Mouse (Mus musculus): Measurements from ENCODE around the gene Rsph6a.
"Not testable (repeated sequence)": the region's sequence is repeated elsewhere in the genome, so short reads cannot be mapped to it uniquely, and the experiment has no call there.

Gene Rsph6a

DNA sequence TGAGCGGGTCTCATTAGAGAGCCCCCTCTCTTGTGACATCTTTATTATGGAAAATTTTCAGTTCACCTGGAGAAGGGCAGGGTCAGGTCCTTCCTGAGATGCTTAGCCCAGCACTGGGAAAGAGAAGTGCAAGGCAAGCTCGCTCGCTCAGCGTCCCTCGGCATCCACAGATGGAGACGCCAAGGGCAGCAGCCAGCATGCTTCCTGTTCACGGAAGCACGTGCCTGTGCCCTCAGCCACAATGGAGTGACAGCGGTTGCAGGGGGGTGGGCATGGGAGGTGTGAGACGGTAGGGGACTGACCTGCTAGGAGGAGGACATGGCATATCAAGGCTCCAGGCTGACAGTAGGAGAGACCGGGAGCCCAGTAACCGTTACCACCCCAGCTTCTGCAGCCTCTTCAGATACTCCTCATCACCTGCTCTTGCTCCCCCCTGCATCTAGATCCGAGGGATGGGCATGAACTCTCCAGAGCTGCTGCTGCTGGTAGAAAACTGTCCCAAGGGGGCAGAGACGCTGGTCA, 6.4 kb upstream of the Rsph6a start:
- DNase-seq = no peak

DNA sequence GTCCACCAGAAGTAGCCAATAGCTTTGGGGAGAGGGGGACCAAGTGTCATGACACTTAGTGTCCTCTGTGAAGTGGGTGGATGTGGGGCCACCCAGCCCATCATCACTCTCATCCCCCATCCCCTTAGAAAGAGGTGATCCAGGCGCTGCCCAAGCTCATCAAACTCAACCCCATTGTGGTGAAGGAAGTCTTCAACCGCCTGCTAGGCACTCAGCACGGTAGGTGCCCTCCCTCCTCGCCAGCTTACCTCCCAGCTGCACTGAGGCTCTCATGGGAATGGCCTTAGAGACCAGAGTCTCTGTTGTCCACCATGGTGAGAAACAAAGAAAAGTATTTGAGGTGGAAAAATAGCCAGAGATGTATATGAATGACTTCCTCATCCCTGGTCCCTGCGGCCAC, 5.2 kb upstream of the Rsph6a start:
- no peak for DNase-seq

DNA sequence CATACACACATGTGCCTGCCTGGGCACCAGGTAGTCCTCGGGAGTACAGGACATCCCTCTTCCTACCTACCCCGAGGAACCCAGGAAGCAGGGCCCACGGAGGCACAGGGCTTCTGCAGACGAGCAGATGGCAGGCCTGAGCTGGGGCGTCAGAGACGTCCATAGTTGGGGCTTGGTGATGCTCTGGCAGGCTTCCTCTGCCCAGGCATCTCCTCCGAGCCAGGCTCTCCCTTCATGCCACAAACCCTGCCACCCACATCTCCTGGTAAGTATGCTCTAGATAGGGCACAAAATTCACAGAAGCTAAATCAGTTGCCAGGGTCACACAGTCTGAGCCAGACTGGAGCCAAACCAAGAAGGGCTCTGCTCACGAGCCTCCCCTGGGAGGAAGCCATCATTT, 4.3 kb upstream of the Rsph6a start:
- no peak for DNase-seq

DNA sequence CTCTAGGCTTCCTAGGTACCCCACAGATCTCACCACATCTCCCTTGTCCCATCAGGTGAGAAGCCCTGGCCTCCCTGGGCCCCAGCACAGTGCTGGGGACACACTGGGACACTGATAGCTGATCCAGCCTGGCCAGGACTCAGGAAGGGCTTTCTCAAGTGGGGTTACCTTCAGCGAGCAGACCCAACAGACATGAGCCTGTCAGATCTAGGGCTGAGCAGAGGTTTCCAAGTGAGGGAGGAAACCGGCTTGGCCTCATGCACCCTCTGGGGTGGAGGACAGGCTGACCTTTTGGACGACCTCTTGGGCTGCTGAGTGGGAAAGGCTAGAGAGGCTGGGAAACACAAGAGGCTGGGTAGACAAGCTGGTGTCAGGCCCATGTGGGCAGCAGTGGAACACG, 3.3 kb upstream of the Rsph6a start:
- DNase-seq = no peak

DNA sequence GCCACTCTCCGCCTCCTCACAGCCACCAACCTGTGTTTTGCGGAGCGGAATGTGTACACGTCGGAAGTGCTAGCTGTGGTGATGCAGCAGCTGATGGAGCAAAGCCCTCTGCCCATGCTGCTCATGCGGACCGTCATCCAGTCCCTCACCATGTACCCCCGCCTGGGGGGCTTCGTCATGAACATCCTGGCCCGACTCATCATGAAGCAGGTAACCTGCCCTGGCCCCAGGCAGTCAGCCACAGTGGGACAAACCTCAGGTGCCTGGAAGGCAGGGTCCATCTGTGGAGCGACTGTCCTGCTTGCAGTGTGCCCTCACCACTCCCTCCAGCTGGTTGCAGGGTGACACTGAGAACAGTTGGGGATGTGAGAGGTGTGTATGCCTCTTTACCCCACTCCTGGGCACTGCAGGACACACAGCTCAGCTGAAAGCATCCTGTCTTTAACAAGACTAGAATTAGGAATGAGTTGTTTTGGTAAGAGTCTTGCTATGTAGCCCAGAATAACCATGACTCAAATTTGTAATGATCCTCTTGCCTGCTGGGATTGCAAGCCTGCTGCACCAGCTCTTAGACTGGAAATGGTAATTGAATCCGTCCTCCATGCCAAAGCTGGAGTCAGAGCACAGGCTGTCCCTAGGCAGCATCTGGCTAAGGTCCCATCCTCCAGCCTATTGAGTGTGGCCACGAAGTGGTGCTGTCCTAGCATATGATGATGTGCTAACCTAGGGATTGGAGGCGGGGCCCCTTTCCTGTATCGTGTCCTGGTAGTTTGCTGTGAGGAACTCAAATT, 1.9 kb upstream of the Rsph6a start:
- no peak for DNase-seq

DNA sequence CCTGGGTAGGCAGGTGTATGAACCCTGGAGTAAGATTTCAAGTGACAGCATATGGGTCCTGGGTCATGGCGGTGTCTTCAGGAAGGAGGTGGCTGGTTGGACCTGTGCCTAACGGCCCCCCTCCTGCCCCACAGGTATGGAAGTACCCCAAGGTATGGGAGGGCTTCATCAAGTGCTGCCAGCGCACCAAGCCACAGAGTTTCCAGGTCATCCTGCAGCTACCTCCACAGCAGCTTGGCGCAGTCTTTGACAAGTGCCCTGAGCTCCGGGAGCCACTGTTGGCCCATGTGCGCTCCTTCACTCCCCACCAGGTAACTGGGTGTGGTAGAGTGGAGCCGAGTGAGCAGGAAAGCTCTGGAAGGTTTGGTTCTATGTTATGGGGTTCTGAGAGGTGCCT, 1.4 kb upstream of the Rsph6a start:
- no peak for DNase-seq

DNA sequence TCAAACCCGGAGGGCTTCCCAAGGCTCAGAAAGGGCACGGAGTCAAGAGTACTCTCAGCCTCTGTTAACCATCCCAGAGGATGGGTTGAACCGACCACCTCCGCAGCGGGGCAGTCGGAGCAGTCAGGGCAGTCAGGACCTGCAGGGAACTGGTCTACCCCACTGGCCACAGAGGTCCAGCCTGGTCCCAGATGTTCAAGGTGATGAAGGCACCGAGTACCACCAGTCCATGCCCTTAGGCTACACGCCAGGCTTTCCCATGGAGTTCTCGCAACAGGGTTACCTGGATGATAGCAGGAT, 237 bp downstream of the Rsph6a start:
- no peak for DNase-seq

DNA sequence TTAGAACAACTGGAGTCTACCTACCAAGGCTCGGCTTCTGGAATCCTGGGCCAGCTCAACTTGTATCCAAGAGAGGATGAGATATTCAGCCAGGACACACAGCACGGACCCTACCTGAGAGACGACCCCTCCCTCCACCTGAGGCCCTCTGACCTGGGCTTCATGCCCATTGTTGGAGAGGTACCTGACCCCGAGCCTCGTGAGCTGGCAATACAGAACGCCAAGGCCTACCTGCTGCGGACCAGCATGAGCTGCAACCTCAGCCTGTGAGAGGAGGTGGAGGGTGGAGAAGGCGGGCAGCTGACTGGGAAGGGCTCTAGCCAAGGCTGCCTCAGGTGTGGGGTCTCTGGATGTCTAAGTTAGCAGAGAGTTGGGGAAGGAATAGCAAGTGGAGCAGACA, 618 bp downstream of the Rsph6a start:
- DNase-seq = no peak

DNA sequence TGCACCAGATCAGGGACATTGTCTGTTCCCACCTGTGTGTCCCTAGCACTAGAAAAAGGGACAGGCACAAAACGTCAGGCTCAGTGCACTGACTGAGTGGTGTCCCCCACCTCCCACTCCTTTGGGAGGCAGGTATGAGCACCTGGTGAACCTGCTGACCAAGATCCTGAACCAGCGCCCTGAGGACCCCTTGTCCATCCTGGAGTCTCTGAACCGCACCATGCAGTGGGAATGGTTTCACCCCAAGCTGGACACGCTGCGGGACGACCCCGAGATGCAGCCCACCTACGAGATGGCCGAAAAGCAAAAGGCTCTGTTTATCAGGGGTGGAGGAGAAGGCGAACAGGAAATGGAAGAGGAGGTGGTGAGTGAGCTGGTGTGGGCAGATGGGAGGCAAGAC, 2.9 kb downstream of the Rsph6a start:
- DNase-seq = no peak

DNA sequence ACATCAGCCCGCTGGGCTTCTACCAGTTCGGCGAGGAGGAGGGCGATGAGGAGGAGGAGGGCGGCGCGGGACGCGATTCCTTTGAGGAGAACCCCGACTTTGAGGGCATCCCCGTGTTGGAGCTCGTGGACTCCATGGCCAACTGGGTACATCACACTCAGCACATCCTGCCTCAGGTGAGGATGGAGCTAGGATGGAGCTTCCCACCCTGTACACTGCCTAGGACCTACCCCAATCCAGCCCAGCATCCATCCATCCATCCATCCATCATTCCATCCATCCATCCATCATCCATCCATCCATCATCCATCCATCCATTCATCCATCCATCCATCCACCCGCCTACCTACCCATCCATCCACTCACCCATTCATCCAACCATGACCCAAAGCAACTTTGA, 11.4 kb downstream of the Rsph6a start:
- DNase-seq = no peak

DNA sequence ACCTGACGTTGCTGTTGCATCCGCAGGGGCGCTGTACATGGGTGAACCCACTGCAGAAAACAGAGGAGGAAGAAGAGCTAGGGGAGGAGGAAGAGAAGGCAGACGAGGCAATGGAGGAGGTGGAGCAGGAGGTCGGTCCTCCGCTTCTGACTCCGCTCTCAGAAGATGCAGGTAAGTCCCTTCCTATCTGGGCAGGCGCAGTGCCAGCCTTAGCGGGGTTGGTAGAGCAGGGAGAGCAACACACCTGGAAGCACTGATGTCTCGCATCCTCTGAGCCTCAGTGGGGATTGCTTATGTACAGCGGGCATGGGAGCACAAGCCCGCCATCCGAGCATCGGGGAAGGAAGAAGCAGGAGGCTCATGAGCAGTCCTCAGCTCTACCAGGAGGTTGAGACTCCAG, 12.6 kb downstream of the Rsph6a start:
- no peak for DNase-seq

DNA sequence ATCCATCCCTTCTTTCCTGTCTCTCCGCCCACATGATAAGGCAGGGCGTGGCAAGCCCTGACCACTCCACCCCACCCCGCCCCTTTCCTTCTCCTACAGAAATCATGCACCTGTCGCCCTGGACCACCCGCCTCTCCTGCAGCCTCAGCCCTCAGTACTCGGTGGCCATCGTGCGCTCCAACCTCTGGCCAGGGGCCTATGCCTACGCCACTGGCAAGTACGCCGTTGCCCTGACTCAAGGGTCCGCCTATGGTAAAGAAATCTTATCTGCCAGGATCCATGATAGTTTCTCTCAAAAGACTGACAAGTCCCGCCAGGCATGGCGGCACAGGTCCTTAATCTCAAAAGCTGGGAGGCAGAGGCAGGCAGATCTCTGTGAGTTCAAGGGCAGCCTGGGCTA, 13.4 kb downstream of the Rsph6a start:
- DNase-seq = no peak

DNA sequence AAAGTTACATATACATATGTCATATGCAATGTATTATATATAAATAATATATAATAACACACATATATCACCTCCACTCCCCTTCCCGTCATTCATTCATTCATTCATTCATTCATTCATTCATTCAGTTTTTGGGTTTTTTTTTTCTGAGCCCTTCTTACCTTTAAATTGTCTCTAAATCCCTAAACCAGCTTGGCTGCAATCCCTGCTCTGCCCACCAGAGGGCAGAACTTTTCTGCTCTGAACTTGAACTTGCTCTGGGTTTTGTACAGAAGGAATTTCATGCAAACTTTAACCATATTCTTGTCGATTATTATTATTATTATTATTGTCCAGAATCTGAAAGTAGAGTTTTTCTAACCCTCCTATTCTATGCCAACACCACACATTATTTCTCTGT, 14.2 kb downstream of the Rsph6a start:
- peak in 1 of 2 experiments; percentile 85 for DNase-seq

DNA sequence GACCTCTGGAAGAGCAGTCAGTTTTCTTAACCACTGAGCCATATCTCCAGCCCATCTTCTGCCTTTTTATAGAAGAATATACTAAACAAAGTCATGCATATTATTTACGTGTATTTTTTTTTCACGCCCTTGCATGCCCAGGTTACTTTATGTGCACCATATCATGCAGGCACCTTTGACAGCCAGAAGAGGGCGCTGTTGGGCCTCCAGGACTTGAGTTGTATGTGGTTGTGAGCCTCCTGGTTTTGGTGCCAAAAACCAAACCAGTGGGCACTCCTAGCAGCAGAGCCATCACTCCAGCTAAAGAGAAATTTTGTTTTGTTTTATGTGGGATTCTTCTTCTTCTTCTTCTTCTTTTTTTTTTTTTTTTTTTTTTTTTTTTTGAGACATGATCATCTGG, 15.0 kb downstream of the Rsph6a start:
- no peak for DNase-seq

DNA sequence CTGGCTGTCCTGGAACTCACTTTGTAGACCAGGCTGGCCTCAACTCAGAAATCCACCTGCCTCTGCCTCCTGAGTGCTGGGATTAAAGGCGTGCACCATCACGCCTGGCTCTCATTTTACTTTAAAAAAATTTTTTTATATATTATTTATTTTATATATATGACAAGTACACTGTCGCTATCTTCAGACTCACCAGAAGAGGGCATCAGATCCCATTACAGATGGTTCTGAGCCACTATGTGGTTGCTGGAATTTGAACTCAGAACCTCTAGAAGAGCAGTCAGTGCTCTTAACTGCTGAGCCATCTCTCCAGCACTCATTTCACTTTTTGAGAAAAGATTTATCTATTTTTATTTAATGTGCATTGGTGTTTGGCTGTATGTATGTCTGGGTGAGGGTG, 16.5 kb downstream of the Rsph6a start:
- not testable (repeated sequence) for DNase-seq

DNA sequence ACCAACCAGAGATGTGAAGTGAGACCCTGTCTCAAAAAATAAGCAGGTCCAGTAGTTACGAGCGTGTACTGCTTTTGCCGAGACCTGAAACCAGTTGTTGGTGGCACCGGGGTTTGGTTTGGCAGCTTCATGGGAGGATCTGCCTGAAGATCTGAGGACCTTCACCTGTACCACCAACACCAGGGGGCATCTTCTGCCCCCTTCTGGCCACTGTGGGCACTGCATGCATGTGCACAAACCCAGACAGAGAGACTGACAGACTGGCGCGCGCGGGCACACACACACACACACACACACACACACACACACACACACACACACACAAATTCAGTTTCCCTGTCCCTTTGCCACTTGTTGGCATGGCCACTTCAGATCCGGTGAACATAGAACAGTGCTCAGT, 19.0 kb downstream of the Rsph6a start:
- peak in 1 of 2 experiments; percentile 67 for DNase-seq

DNA sequence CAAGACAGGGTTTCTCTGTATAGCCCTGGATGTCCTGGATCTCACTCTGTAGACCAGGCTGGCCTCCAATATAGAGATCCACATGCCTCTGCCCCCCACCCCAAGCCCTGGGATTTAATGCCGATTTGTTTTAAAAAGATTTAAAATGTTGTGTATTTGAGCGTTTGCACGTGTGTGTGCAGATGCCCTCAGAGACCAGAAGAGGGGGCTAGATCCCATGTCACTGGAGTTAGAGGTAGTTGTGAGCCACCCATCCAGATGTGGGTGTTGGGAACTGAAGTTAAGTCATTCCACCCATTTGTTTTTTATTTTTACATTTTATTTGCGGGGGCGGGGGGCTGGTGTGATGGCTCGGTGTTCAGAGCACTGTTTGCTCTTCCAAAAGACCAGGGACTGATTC, 20.0 kb downstream of the Rsph6a start:
- no peak for DNase-seq

DNA sequence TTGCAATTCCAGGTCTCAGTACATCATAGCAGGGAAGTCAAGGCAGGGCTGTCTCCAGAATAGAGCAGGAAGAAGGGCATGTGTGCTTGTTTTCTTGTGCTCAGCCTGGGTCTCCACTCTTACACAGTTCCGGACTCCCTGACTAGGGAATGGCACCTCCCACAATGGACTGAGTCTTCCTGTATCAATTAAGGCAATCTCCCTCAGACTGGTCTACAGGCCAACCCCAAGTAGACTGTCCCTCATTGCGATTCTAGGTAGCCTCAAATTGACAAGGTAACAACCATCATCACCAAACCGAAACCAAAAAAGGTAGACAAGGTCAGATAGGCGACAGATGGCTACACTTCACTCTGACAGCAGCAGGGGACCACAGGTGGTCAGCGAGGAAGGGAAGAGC, 20.7 kb downstream of the Rsph6a start:
- DNase-seq = no peak

DNA sequence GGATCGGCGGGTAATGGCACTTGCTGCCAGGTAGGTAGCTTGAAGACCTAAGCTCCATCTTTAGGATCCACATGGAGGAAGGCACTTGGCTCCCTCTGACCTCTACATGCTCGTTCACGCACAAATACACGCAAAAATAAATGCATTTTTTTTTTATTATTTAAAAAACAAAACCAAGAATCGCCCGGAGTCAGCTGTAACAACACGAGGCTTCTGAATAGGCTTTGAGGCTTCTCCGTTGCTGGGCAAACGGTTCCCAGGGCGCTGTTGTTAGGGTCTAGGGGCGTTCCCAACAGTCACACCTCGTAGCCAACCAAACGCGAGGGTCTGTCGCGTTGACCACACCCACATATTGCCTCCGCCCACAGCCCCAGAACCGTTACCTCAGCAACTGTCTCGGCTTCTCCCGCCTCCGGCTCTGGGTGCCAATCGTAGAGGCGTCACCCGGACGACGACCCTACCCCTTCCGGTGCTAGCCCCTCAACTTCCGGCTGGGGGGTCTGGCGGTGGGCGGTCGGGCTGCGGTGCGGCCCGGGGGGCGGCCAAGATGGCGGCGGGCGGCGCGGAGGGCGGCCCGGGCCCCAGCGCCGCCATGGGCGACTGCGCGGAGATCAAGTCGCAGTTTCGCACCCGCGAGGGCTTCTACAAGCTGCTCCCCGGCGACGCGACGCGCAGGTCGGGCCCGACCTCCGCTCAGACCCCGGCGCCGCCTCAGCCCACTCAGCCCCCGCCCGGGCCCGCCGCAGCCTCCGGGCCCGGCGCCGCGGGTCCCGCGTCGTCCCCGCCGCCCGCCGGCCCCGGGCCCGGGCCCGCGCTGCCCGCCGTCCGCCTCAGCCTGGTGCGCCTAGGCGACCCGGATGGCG, 21.5 kb downstream of the Rsph6a start, which contains the start of gene Dmwd:
Gene Dmwd (plus strand): TSS at position 505 of the 863 bp plus-strand sequence.
- peak; percentile 97 for DNase-seq

DNA sequence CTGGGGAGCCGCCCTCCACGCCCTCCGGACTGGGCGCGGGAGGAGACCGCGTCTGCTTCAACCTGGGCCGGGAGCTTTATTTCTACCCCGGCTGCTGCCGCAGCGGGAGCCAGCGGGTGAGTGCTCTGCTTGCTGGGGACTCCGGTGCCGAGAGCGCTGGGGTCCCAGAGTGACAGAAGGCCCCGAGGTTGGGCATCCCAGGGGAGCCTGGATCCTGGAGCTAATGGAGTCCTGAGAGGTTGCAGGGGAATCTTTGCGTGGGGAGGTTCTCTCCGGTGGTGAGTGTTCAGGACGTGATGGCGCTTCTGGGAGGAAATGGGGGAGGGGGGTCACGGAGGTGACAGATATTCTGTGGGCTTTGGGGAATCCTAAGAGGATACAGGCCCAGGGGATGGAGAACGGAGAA, 22.1 kb downstream of the Rsph6a start:
- DNase-seq = no peak

DNA sequence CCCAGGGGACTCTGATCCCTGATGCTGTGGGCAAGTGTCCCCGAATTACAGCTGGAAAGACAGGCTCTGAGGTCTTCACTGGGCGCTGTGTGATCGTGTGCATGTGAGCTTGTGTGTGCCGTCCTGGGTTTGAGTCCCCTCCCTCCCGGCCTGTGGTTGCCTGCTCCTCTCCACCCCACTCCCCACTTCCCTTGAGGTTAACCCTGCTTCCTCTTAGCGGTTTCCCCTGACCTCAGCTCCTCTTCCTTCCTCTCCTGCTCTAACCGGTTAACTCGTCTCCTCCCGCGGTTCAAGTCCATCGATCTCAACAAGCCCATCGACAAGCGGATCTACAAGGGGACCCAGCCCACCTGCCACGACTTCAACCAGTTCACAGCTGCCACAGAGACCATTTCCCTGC, 23.3 kb downstream of the Rsph6a start:
- DNase-seq = peak in 1 of 2 experiments; percentile 30

DNA sequence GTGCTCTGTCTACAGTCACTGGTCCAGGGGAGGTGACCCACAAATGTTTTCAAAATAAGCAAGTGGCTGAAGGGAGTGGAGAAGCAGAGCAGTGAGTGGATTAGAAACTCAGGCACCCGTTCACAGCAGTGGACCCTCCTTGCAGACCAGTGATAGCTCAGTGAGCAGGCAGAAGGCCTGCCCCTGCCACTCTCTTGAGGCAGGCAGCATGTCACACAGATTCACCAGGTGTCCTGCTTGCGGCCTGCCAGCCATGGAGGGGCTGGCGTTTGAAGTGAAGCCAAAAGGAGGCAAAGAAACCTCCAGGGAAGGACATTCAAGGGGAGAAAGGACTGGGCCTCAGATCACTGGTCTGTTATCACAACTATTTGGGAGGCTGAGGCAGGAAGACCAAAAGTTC, 24.2 kb downstream of the Rsph6a start:
- DNase-seq = no peak

DNA sequence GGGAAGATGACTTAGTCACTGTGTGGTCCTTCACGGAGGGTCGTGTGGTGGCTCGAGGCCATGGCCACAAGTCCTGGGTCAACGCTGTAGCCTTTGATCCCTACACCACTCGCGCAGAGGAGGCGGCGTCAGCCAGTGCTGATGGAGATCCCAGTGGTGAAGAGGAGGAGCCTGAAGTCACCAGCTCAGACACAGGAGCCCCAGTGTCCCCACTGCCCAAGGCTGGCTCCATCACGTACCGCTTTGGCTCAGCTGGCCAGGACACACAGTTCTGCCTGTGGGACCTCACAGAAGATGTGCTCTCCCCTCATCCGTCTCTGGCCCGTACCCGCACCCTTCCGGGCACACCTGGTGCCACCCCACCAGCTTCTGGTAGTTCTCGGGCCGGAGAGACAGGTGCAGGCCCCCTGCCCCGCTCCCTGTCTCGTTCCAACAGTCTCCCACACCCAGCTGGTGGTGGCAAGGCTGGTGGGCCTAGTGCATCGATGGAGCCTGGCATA, 26.0 kb downstream of the Rsph6a start:
- DNase-seq = no peak

DNA sequence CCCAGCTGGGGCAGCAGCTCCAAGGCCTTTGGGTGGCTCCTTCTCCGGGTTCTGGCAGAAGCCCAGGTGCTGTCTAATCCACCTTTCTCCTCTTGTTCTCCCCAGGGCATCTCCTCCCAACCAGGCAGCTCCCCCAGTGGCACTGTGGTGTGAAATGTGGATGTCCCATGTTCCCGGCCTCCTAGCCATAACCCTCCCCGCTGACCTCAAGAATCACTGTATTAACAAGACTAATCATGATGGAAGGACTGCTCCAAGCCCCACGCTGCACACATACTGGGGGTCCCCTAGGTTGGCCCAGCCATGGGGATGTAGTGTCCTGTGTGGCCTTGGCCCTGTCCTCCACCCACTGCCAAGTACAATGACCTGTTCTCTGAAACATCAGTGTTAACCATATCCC, 27.7 kb downstream of the Rsph6a start:
- DNase-seq = no peak
